Mouse (Mus musculus) erythroid progenitor cell, adult 5-6 weeks (primary cell): ENCODE results near the gene Hsf2. TPM values are rescaled to one million over a fixed set of nuclear protein-coding genes. Genes with fewer than 3 reads are reported as not detected.
"Not testable (repeated sequence)": the region's sequence is repeated elsewhere in the genome, so short reads cannot be mapped to it uniquely, and the experiment has no call there.

Experiments used
- ATAC-seq: replicated peaks from 2 replicates; pipeline ENCODE4 v1.8.0; 2016; ENCODE audit warnings: moderate number of reproducible peaks, mild to moderate bottlenecking, moderate TSS enrichment, inconsistent platforms; ENCODE audit not compliant: poor library complexity, low FRiP score, severe bottlenecking
- total RNA-seq, 2 experiments: library from RNA; stranded (forward) in 1 of 2; stranded (reverse) in 1 of 2; fragments of 150-400 nt in 1 of 2; fragments of 186-747, 209-891 nt in 1 of 2; gene quantifications; 2 replicates each; pipeline versions ENCODE4 v1.2.3 to v1.2.4; 2015 to 2017; ENCODE audit warnings: low replicate concordance in 2 of 2

Hsf2 gene
- total RNA-seq, 2 experiments from 2014 or later = not detected

GRCm38 (mm10) chr10:57531076-57531475, 44.9 kb downstream of the Hsf2 start:
- peak; percentile 39; the same call in 1 of the 2 replicates for ATAC-seq

GRCm38 (mm10) chr10:57531616-57532217, 45.5 kb downstream of the Hsf2 start:
- no peak for ATAC-seq

- peak; percentile 99 for ATAC-seq
Observed at GRCm38 (mm10) chr10:57532218-57533101, 46.3 kb downstream of the Hsf2 start, which contains the start of gene Serinc1. Serinc1 (minus strand) TSS chr10:57532530.

GRCm38 (mm10) chr10:57543890-57544289, 57.7 kb downstream of the Hsf2 start:
- not testable (repeated sequence) for ATAC-seq

GRCm38 (mm10) chr10:57549631-57550030, 63.4 kb downstream of the Hsf2 start:
- ATAC-seq = no peak

GRCm38 (mm10) chr10:57553719-57554118, 67.5 kb downstream of the Hsf2 start:
- no peak for ATAC-seq

- ATAC-seq = no peak
Observed at GRCm38 (mm10) chr10:57557597-57557996, 71.4 kb downstream of the Hsf2 start.

Other genes with a start within 250 kb of the Hsf2 start
- gene Serinc1, start 46.1 kb downstream of the Hsf2 start, total RNA-seq (2015; ENCODE audit: low replicate concordance) = 99.1 and 109 TPM in 2 replicates
- 115 and 138 TPM in 2 replicates for gene Serinc1, start 46.1 kb downstream of the Hsf2 start, total RNA-seq (2017; ENCODE audit: low replicate concordance)
- 11.2 TPM in 1 of 2 replicates, not detected in the other for gene Pkib, start 145.6 kb downstream of the Hsf2 start, total RNA-seq (2015; ENCODE audit: low replicate concordance)
- gene Pkib, start 145.6 kb downstream of the Hsf2 start, total RNA-seq (2017; ENCODE audit: low replicate concordance) = under 0.01 TPM in 1 of 2 replicates, not detected in the other